Mouse (Mus musculus): ENCODE measurements around the gene Srd5a1. TPM values are rescaled to one million over a fixed set of nuclear protein-coding genes. Genes with fewer than 3 reads are reported as not detected.

Srd5a1 gene
- polyA plus RNA-seq, 1 experiment: 20.9 TPM

- WGBS: 21% methylated on average over 3 of the region's 3 CpGs
- TF ChIP-seq CTCF (IDR thresholded peaks at IDR 0.05; ENCODE audit: extremely low read depth, insufficient read length, insufficient replicate concordance, low read depth, low read length) (peak; percentile 58; the same call in 1 of the 2 replicates), POLR2A (IDR thresholded peaks at IDR 0.05; ENCODE audit: low read depth, low read length) (no peak)
- Histone ChIP-seq H3K4me3 (ENCODE audit: low read depth, low read length) (no peak overlapping the region), H3K27ac (ENCODE audit: insufficient read depth, low read depth, low read length) (no peak overlapping the region), H3K36me3 (ENCODE audit: control insufficient read depth, insufficient read depth, low read length) (no peaks in the 10 kb centered on the region), H3K27me3 (ENCODE audit: control insufficient read depth, insufficient read depth, low read length) (no peaks in the 10 kb centered on the region), H3K4me1 (ENCODE audit: control insufficient read depth, insufficient read depth, insufficient read length, low read length) (peaks cover 11% of the 10 kb centered on the region; the same call in 1 of the 2 replicates)
Measured at GRCm38 (mm10) chr13:69545019-69545418, 66.2 kb downstream of the Srd5a1 start.

GRCm38 (mm10) chr13:69543595-69543994, 67.6 kb downstream of the Srd5a1 start:
- no peaks in the 10 kb centered on the region for H3K36me3 ChIP-seq (ENCODE audit: control insufficient read depth, insufficient read depth, low read length)
- peak overlapping the region; percentile 28 for H3K27ac ChIP-seq (ENCODE audit: insufficient read depth, low read depth, low read length)
- no peak overlapping the region for H3K4me3 ChIP-seq (ENCODE audit: low read depth, low read length)

DNA sequence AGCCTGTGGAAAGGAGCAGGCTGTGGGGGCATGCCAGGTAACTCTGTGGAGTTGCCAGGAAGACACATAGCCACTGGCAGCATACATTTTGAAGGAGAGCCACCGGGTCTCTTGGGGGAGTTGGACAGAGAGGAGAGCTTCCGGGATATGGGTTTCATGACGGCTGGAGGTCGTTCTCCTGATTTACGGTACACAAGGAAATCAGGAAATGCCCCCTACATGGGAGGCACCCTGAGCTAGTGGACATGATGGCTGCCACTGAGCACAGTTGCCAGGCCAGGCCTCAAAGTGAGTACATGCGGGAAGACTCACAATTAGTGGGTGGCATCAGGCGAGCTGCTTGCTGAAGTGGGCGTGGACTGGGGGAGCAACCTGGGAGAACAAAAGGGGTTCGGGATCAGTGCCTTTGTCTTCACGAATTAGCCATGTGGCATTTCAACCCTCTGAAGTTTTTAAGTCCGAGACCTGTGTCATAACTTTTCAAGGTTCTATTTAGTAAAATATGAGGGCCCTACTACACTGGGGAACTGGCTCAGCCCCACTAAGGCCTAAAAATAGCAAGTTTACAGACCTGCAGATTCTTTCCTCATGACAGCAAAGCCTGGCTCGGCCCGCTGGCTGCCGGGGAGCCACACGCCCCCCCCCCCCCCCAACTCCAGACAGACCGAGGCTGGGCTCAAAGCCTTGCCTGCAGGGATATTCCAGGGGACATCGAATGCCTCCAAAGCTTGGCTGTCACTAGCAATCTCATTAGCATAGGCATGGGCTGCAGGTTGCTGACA, 68.5 kb downstream of the Srd5a1 start:
- Histone ChIP-seq H3K27ac (ENCODE audit: insufficient read depth, low read depth, low read length) (peak overlapping the region; percentile 58), H3K27me3 (ENCODE audit: control insufficient read depth, insufficient read depth, low read length) (no peaks in the 10 kb centered on the region), H3K36me3 (ENCODE audit: control insufficient read depth, insufficient read depth, low read length) (no peaks in the 10 kb centered on the region)

More at GRCm38 (mm10) chr13:69543595-69543994, 67.6 kb downstream of the Srd5a1 start:
- WGBS: 77% methylated on average over 12 of the region's 12 CpGs
- no peaks in the 10 kb centered on the region for H3K27me3 ChIP-seq (ENCODE audit: control insufficient read depth, insufficient read depth, low read length)
- TF ChIP-seq CTCF (IDR thresholded peaks at IDR 0.05; ENCODE audit: extremely low read depth, insufficient read length, insufficient replicate concordance, low read depth, low read length) (no peak), POLR2A (IDR thresholded peaks at IDR 0.05; ENCODE audit: low read depth, low read length) (no peak)
- peaks cover 11% of the 10 kb centered on the region; the same call in 1 of the 2 replicates for H3K4me1 ChIP-seq (ENCODE audit: control insufficient read depth, insufficient read depth, insufficient read length, low read length)

GRCm38 (mm10) chr13:69541776-69542175, 69.5 kb downstream of the Srd5a1 start:
- H3K4me1 ChIP-seq (ENCODE audit: control insufficient read depth, insufficient read depth, insufficient read length, low read length): peaks cover 11% of the 10 kb centered on the region; the same call in 1 of the 2 replicates
- H3K27ac ChIP-seq (ENCODE audit: insufficient read depth, low read depth, low read length): 0 out of 2 replicates have a peak overlapping the region, but pooled peaks have one; percentile 7
- TF ChIP-seq CTCF (IDR thresholded peaks at IDR 0.05; ENCODE audit: extremely low read depth, insufficient read length, insufficient replicate concordance, low read depth, low read length) (no peak), POLR2A (IDR thresholded peaks at IDR 0.05; ENCODE audit: low read depth, low read length) (no peak)
- no peaks in the 10 kb centered on the region for H3K27me3 ChIP-seq (ENCODE audit: control insufficient read depth, insufficient read depth, low read length)
- 19% methylated on average over 10 of the region's 10 CpGs for WGBS
- H3K4me3 ChIP-seq (ENCODE audit: low read depth, low read length): 0 out of 2 replicates have a peak overlapping the region, but pooled peaks have one; percentile 10
- H3K36me3 ChIP-seq (ENCODE audit: control insufficient read depth, insufficient read depth, low read length): no peaks in the 10 kb centered on the region

More for the DNA sequence above, 68.5 kb downstream of the Srd5a1 start:
- Histone ChIP-seq H3K4me3 (ENCODE audit: low read depth, low read length) (no peak overlapping the region), H3K4me1 (ENCODE audit: control insufficient read depth, insufficient read depth, insufficient read length, low read length) (peaks cover 11% of the 10 kb centered on the region; the same call in 1 of the 2 replicates)
- WGBS: 68% methylated on average over 17 of the region's 17 CpGs
- no peak for TF ChIP-seq POLR2A (IDR thresholded peaks at IDR 0.05; ENCODE audit: low read depth, low read length)
- TF ChIP-seq CTCF (IDR thresholded peaks at IDR 0.05; ENCODE audit: extremely low read depth, insufficient read length, insufficient replicate concordance, low read depth, low read length): no peak

DNA sequence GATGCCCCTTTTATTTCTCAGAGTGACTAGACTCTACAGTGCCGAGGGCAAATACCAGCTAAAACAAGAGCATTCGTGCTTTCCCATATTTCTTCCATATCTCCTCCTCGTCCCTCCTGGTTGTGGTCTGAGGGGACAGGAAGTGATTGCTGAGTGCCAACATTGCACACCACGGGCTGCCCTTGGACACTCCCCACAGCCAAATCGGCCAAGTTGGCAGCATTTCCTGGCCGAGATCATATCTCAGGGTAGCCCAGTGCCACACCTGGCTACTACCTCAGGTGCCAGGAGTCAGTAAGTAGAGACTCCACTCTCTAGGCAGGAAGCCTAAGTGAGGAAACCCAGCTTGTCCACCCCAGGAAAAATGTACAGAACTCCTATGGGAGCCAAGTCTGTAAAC, 70.0 kb downstream of the Srd5a1 start:
- Histone ChIP-seq H3K4me3 (ENCODE audit: low read depth, low read length) (no peak overlapping the region), H3K27me3 (ENCODE audit: control insufficient read depth, insufficient read depth, low read length) (no peaks in the 10 kb centered on the region), H3K36me3 (ENCODE audit: control insufficient read depth, insufficient read depth, low read length) (no peaks in the 10 kb centered on the region), H3K27ac (ENCODE audit: insufficient read depth, low read depth, low read length) (0 out of 2 replicates have a peak overlapping the region, but pooled peaks have one; percentile 7), H3K4me1 (ENCODE audit: control insufficient read depth, insufficient read depth, insufficient read length, low read length) (peaks cover 11% of the 10 kb centered on the region; the same call in 1 of the 2 replicates)
- WGBS: 14% methylated on average over 6 of the region's 6 CpGs
- TF ChIP-seq POLR2A (IDR thresholded peaks at IDR 0.05; ENCODE audit: low read depth, low read length): no peak
- no peak for TF ChIP-seq CTCF (IDR thresholded peaks at IDR 0.05; ENCODE audit: extremely low read depth, insufficient read length, insufficient replicate concordance, low read depth, low read length)

GRCm38 (mm10) chr13:69538327-69538726, 72.9 kb downstream of the Srd5a1 start:
- H3K27me3 ChIP-seq (ENCODE audit: control insufficient read depth, insufficient read depth, low read length): no peaks in the 10 kb centered on the region
- 38% methylated on average over 4 of the region's 4 CpGs for WGBS
- peaks cover 13% of the 10 kb centered on the region; the same call in 1 of the 2 replicates for H3K4me1 ChIP-seq (ENCODE audit: control insufficient read depth, insufficient read depth, insufficient read length, low read length)
- TF ChIP-seq CTCF (IDR thresholded peaks at IDR 0.05; ENCODE audit: extremely low read depth, insufficient read length, insufficient replicate concordance, low read depth, low read length): no peak
- TF ChIP-seq POLR2A (IDR thresholded peaks at IDR 0.05; ENCODE audit: low read depth, low read length): no peak
- H3K27ac ChIP-seq (ENCODE audit: insufficient read depth, low read depth, low read length): peak overlapping the region; percentile 12; the same call in 1 of the 2 replicates
- no peaks in the 10 kb centered on the region for H3K36me3 ChIP-seq (ENCODE audit: control insufficient read depth, insufficient read depth, low read length)
- H3K4me3 ChIP-seq (ENCODE audit: low read depth, low read length): no peak overlapping the region

- Histone ChIP-seq H3K36me3 (ENCODE audit: control insufficient read depth, insufficient read depth, low read length) (no peaks in the 10 kb centered on the region), H3K4me3 (ENCODE audit: low read depth, low read length) (no peak overlapping the region), H3K27ac (ENCODE audit: insufficient read depth, low read depth, low read length) (no peak overlapping the region), H3K4me1 (ENCODE audit: control insufficient read depth, insufficient read depth, insufficient read length, low read length) (peaks cover 16% of the 10 kb centered on the region; the same call in 1 of the 2 replicates), H3K27me3 (ENCODE audit: control insufficient read depth, insufficient read depth, low read length) (no peaks in the 10 kb centered on the region)
- TF ChIP-seq CTCF (IDR thresholded peaks at IDR 0.05; ENCODE audit: extremely low read depth, insufficient read length, insufficient replicate concordance, low read depth, low read length): no peak
- no peak for TF ChIP-seq POLR2A (IDR thresholded peaks at IDR 0.05; ENCODE audit: low read depth, low read length)
- 86% methylated on average over 7 of the region's 7 CpGs for WGBS
Measured at GRCm38 (mm10) chr13:69537366-69537765, 73.9 kb downstream of the Srd5a1 start.

Measured in small intestine, adult 2 months (tissue).